Mouse (Mus musculus) liver, embryonic 16.5 days (tissue): ENCODE measurements around the gene Gsx2. TPM values are rescaled to one million over a fixed set of nuclear protein-coding genes. Genes with fewer than 3 reads are reported as not detected.

Source experiments
- ATAC-seq: fragments of 200-750 bp; cut with Nextera tagmentation; 2 replicates; pipeline ENCODE4 v1.8.0; 2017; ENCODE audit warnings: low read depth, mild to moderate bottlenecking, moderate number of reproducible peaks, moderate library complexity
- H3K27ac ChIP-seq: fragments of 300-500 bp; sonication (generic); 2 replicates; pipeline ENCODE4 v1.5.1; 2014; ENCODE audit warnings: mild to moderate bottlenecking, low read length
- H3K27me3 ChIP-seq: fragments of 300-500 bp; sonication (generic); 2 replicates; pipeline ENCODE4 v1.6.1; 2014; ENCODE audit warnings: low read depth, low read length, mixed read lengths; ENCODE audit not compliant: control insufficient read depth, insufficient read depth
- H3K36me3 ChIP-seq: fragments of 300-500 bp; sonication (generic); 2 replicates; pipeline ENCODE4 v1.6.1; 2014; ENCODE audit warnings: mild to moderate bottlenecking; ENCODE audit not compliant: control insufficient read depth, insufficient read depth
- H3K4me1 ChIP-seq: fragments of 300-500 bp; sonication (generic); 2 replicates; pipeline ENCODE4 v1.6.1; 2014; ENCODE audit warnings: low read depth, low read length, mixed read lengths; ENCODE audit not compliant: control insufficient read depth
- H3K4me2 ChIP-seq: fragments of 300-500 bp; sonication (generic); 2 replicates; pipeline ENCODE4 v1.6.1; 2014; ENCODE audit warnings: low read depth, low read length, mixed read lengths
- H3K4me3 ChIP-seq: fragments of 300-500 bp; sonication (generic); 2 replicates; pipeline ENCODE4 v1.5.1; 2014; ENCODE audit warnings: low read depth, mild to moderate bottlenecking, low read length
- H3K9ac ChIP-seq: fragments of 300-500 bp; sonication (generic); 2 replicates; pipeline ENCODE4 v1.6.1; 2014; ENCODE audit warnings: low read depth, low read length
- H3K9me3 ChIP-seq: fragments of 300-500 bp; sonication (generic); replicated peaks from 2 replicates; pipeline ENCODE4 v1.6.1; 2016; ENCODE audit warnings: low read length; ENCODE audit not compliant: control insufficient read depth
- WGBS: fragments of 180-500 bp; shearing (Covaris S2); extraction: QIAGEN DNeasy Blood & Tissue Kit; methylation state at CpG from one replicate; pipeline ENCODE4 v1.1.7; 2014; ENCODE audit not compliant: insufficient replicate concordance; 5-methylcytosine and 5-hydroxymethylcytosine counted together
- polyA plus RNA-seq: library from polyadenylated mRNA; unstranded; fragments of >200 nt; fragmentation: Nextera tagmentation; extraction: Ambion mirVana; gene quantifications from 2 replicates; pipeline ENCODE4 v1.2.1, GENCODE M21; 2015

Gsx2 gene
- polyA plus RNA-seq, 1 experiment from 2014 or later: not detected

- Histone ChIP-seq H3K36me3 (no peaks in the 10 kb centered on the region), H3K9me3 (no peaks in the 10 kb centered on the region), H3K9ac (no peak overlapping the region), H3K27me3 (peaks cover 98% of the 10 kb centered on the region), H3K4me1 (no peaks in the 10 kb centered on the region), H3K27ac (no peak overlapping the region), H3K4me2 (no peak overlapping the region), H3K4me3 (no peak overlapping the region)
- ATAC-seq: no peak
- 3% methylated on average over 3 of the region's 3 CpGs for WGBS
Observed at GRCm38 (mm10) chr5:75073684-75074083, 1.7 kb upstream of the Gsx2 start.

GRCm38 (mm10) chr5:75074132-75074531 lies 1.3 kb upstream of the Gsx2 start:
- 6% methylated on average over 4 of the region's 4 CpGs for WGBS
- peaks cover 98% of the 10 kb centered on the region for H3K27me3 ChIP-seq

DNA sequence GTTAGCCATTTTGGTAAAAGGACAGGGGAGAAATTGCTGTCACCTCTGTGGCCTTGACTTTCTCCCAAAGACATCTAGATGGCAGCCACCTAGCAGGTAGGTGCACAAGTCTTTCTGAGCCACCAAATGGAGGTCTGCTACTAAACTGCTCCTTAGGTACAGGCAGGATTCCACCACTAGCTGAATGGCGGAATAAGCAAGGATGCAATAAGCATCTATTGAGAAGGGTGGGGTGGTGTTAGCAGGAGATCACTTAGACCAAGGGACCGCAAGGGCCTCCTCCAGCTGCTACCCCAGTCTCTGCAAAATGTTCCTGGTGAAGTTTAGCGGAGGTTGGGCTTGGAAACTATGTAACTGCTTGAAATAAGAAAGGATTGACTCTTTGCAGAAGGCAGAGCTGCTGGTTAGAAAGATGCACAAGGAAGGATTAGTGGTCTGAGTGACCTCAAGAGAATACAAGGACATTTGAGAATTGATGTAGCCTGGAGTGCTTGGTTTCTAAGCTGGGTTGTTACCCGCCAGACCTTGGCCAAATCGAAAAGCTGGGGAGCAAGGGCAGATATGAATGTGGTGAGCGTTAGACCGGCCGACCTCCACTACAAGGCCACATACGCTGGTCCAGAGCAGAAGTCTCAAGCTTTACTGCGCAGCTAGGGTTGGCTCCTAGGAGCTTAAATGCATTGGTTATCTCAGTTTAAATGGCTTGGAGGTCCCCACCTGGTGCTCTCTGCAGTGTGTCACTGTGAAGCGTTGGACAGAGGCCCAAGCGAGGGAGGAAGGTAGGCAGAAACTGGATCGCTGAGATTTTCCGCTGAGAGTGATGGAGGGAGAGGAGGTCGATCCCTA lies 641 bp upstream of the Gsx2 start:
- no peak overlapping the region for H3K4me2 ChIP-seq
- H3K27ac ChIP-seq: no peak overlapping the region
- H3K27me3 ChIP-seq: peaks cover 98% of the 10 kb centered on the region
- WGBS: 2% methylated on average over 15 of the region's 15 CpGs
- no peaks in the 10 kb centered on the region for H3K4me1 ChIP-seq
- no peak overlapping the region for H3K4me3 ChIP-seq
- no peak for ATAC-seq
- no peak overlapping the region for H3K9ac ChIP-seq
- no peaks in the 10 kb centered on the region for H3K36me3 ChIP-seq
- H3K9me3 ChIP-seq: no peaks in the 10 kb centered on the region

More at GRCm38 (mm10) chr5:75074132-75074531, 1.3 kb upstream of the Gsx2 start:
- no peak for ATAC-seq
- no peak overlapping the region for H3K9ac ChIP-seq
- no peak overlapping the region for H3K4me2 ChIP-seq
- no peaks in the 10 kb centered on the region for H3K9me3 ChIP-seq
- H3K4me3 ChIP-seq: no peak overlapping the region
- H3K27ac ChIP-seq: no peak overlapping the region
- H3K36me3 ChIP-seq: no peaks in the 10 kb centered on the region
- no peaks in the 10 kb centered on the region for H3K4me1 ChIP-seq

GRCm38 (mm10) chr5:75076326-75077050 lies 1.1 kb downstream of the Gsx2 start:
- Histone ChIP-seq H3K9me3 (no peaks in the 10 kb centered on the region), H3K4me1 (no peaks in the 10 kb centered on the region), H3K27me3 (peaks cover 98% of the 10 kb centered on the region), H3K27ac (no peak overlapping the region), H3K4me3 (no peak overlapping the region), H3K4me2 (no peak overlapping the region), H3K36me3 (no peaks in the 10 kb centered on the region), H3K9ac (no peak overlapping the region)
- no peak for ATAC-seq
- 4% methylated on average over 17 of the region's 17 CpGs for WGBS

GRCm38 (mm10) chr5:75077051-75077380 lies 1.6 kb downstream of the Gsx2 start:
- Histone ChIP-seq H3K9me3 (no peaks in the 10 kb centered on the region), H3K4me2 (no peak overlapping the region), H3K27ac (no peak overlapping the region), H3K36me3 (no peaks in the 10 kb centered on the region), H3K9ac (no peak overlapping the region), H3K4me1 (no peaks in the 10 kb centered on the region), H3K4me3 (no peak overlapping the region), H3K27me3 (peaks cover 96% of the 10 kb centered on the region)
- WGBS: 1% methylated on average over 19 of the region's 19 CpGs
- no peak for ATAC-seq

DNA sequence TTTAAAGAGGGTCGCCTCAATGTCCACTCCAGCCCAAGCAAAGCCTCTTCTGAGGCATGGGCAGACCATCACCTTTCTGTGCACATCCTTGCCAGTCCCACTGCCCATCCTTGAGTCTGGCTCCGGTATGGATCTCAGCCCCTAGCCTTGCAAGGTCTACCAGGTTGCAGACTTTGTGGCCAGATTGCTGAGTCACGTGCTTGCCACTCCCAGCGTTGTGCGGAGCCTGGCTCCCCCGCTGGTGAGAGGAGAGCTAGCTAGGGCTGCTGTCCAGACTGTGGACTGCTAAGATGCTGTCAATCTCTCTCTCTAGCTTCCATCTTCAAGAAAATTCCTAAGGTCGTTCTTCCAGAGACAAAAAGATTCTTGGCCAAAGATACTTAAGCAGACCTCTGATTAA lies 4.2 kb downstream of the Gsx2 start:
- no peak overlapping the region for H3K4me3 ChIP-seq
- no peak overlapping the region for H3K9ac ChIP-seq
- WGBS: 2% methylated on average over 7 of the region's 7 CpGs
- H3K4me1 ChIP-seq: no peaks in the 10 kb centered on the region
- no peaks in the 10 kb centered on the region for H3K9me3 ChIP-seq
- H3K36me3 ChIP-seq: no peaks in the 10 kb centered on the region
- ATAC-seq: no peak
- H3K27me3 ChIP-seq: peaks cover 97% of the 10 kb centered on the region
- H3K4me2 ChIP-seq: no peak overlapping the region
- H3K27ac ChIP-seq: no peak overlapping the region

DNA sequence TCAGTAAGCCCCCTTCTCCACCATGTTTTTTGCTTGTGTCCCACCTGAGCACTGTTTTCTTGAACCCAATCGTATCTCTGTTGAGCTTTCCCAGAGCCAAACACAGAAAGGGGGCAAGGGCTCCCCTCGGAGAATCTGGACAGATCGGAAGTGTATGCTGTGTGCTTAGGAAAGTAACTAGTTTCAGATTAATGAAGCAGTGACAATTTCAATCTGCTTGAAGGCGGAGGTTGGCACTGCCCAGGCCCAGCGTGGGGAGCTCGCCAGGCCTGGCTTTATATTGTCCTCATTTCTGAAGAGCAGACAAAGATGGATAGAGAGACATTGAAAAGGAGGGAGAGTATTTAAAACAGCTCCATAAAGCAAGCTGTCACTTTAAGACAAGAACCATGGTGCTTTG lies 7.0 kb downstream of the Gsx2 start:
- WGBS: 8% methylated on average over 6 of the region's 6 CpGs

DNA sequence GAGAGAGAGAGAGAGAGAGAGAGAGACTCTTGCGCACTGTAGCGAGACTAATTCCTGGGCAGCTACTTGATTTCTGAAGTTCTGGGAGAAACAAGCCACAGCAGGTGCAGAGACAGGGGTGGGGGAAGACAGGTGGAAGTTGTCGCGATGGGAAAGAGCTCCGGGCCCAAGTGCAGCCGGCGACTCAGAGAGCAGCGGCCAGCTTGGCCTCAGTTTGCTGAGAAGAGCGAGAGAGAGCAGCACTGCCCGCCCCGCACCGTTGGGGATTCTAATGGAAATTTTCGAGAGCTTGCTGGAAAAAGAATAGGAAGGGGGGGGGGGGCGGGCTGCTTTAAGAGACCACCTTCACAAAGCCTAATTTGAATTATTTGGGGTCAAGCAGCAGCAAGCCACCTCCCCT lies 7.7 kb downstream of the Gsx2 start:
- no peak overlapping the region for H3K4me3 ChIP-seq
- peaks cover 87% of the 10 kb centered on the region for H3K27me3 ChIP-seq
- H3K27ac ChIP-seq: no peak overlapping the region
- no peaks in the 10 kb centered on the region for H3K9me3 ChIP-seq
- H3K9ac ChIP-seq: no peak overlapping the region
- no peaks in the 10 kb centered on the region for H3K4me1 ChIP-seq
- H3K36me3 ChIP-seq: no peaks in the 10 kb centered on the region
- no peak overlapping the region for H3K4me2 ChIP-seq
- no peak for ATAC-seq
- 2% methylated on average over 14 of the region's 14 CpGs for WGBS

More for the DNA sequence above, 7.0 kb downstream of the Gsx2 start:
- Histone ChIP-seq H3K36me3 (no peaks in the 10 kb centered on the region), H3K9me3 (no peaks in the 10 kb centered on the region), H3K4me1 (no peaks in the 10 kb centered on the region), H3K27ac (no peak overlapping the region), H3K4me3 (no peak overlapping the region), H3K9ac (no peak overlapping the region), H3K4me2 (no peak overlapping the region), H3K27me3 (peaks cover 92% of the 10 kb centered on the region)
- ATAC-seq: no peak
